Mouse (Mus musculus) MEL (cell line): Measurements from ENCODE around the gene Tspan18. TPM values are rescaled to one million over a fixed set of nuclear protein-coding genes. Genes with fewer than 3 reads are reported as not detected.

Experiments used
- DNase-seq: peaks from one replicate; pipeline ENCODE4 v3.0.0; 2011; ENCODE audit warnings: low read depth, low spot score
- H3K27ac ChIP-seq: 2 replicates; pipeline ENCODE4 v1.5.1; 2012; ENCODE audit warnings: low read depth, mild to moderate bottlenecking, control low read depth, low read length, moderate library complexity; ENCODE audit not compliant: control insufficient read depth
- H3K27me3 ChIP-seq, 2 experiments: fragments of 150-350 bp in 1 of 2; sonication (generic) in 1 of 2; 2 replicates each; pipeline ENCODE4 v1.6.1; 2012; ENCODE audit warnings: low read length in 2 of 2, mild to moderate bottlenecking in 2 of 2, improper control_type of control experiment in 1 of 2, moderate library complexity in 1 of 2; ENCODE audit not compliant: insufficient read depth in 2 of 2, control insufficient read depth in 1 of 2
- H3K36me3 ChIP-seq, 2 experiments: 2 replicates each; pipeline ENCODE4 v1.6.1; 2012 to 2014; ENCODE audit warnings: low read length in 2 of 2, improper control_type of control experiment in 1 of 2, inconsistent platforms in 1 of 2, mild to moderate bottlenecking in 1 of 2; ENCODE audit not compliant: insufficient read depth in 2 of 2, control insufficient read depth in 1 of 2
- H3K4me1 ChIP-seq, 2 experiments: fragments of 150-350 bp in 1 of 2; sonication (generic) in 1 of 2; 2 replicates each; pipeline ENCODE4 v1.6.1; 2012; ENCODE audit warnings: low read length in 2 of 2, improper control_type of control experiment in 1 of 2, mild to moderate bottlenecking in 1 of 2; ENCODE audit not compliant: insufficient read depth in 2 of 2, control insufficient read depth in 1 of 2
- H3K4me3 ChIP-seq, 2 experiments: fragments of 150-350 bp in 1 of 2; sonication (generic) in 1 of 2; 2 replicates each; pipeline ENCODE4 v1.5.1; 2012; ENCODE audit warnings: low read depth in 2 of 2, low read length in 2 of 2, mild to moderate bottlenecking in 2 of 2, moderate library complexity in 2 of 2, control low read depth in 1 of 2, improper control_type of control experiment in 1 of 2; ENCODE audit not compliant: control insufficient read depth in 1 of 2, insufficient read depth in 1 of 2
- H3K79me2 ChIP-seq: 2 replicates; pipeline ENCODE4 v1.6.1; 2012; ENCODE audit warnings: mild to moderate bottlenecking, low read length, moderate library complexity; ENCODE audit not compliant: control insufficient read depth, poor library complexity, insufficient read depth
- H3K9ac ChIP-seq: 2 replicates; pipeline ENCODE4 v1.6.1; 2012; ENCODE audit warnings: low read depth, mild to moderate bottlenecking, control low read depth, low read length, moderate library complexity; ENCODE audit not compliant: control insufficient read depth, poor library complexity, severe bottlenecking
- H3K9me3 ChIP-seq: fragments of 150-350 bp; sonication (generic); replicated peaks from 2 replicates; pipeline ENCODE4 v1.6.1; 2012; ENCODE audit warnings: mild to moderate bottlenecking, low read length, improper control_type of control experiment, moderate library complexity; ENCODE audit not compliant: insufficient read depth
- GABPA ChIP-seq: IDR thresholded peaks from 2 replicates; pipeline ENCODE4 v1.6.1; 2012; ENCODE audit warnings: low read depth, mild to moderate bottlenecking, inconsistent platforms, low read length, improper control_type of control experiment, moderate library complexity
- GATA1 ChIP-seq: IDR thresholded peaks from 2 replicates; pipeline ENCODE4 v1.6.1; 2011; ENCODE audit warnings: low read depth, low read length, improper control_type of control experiment
- HCFC1 ChIP-seq: IDR thresholded peaks from 2 replicates; pipeline ENCODE4 v1.6.1; 2012; ENCODE audit warnings: low read depth, mild to moderate bottlenecking, inconsistent platforms, low read length, improper control_type of control experiment, moderate library complexity
- KAT2A ChIP-seq: conservative IDR thresholded peaks from 2 replicates; pipeline ENCODE4 v1.6.1; 2012; ENCODE audit warnings: low read depth, low read length, improper control_type of control experiment, inconsistent platforms
- MAFK ChIP-seq: IDR thresholded peaks from 2 replicates; pipeline ENCODE4 v1.6.1; 2011; ENCODE audit warnings: low read depth, mild to moderate bottlenecking, low read length, improper control_type of control experiment, borderline replicate concordance
- MEF2A ChIP-seq: IDR thresholded peaks from 2 replicates; pipeline ENCODE4 v1.6.1; 2014; ENCODE audit warnings: low read depth, mild to moderate bottlenecking, inconsistent platforms, low read length, improper control_type of control experiment; ENCODE audit not compliant: poor library complexity, insufficient replicate concordance, severe bottlenecking; ENCODE audit errors: extremely low read depth
- MYC ChIP-seq: IDR thresholded peaks from 2 replicates; pipeline ENCODE4 v1.6.1; 2011; ENCODE audit warnings: low read depth, mild to moderate bottlenecking, low read length, improper control_type of control experiment, moderate library complexity
- POLR2AphosphoS2 ChIP-seq: IDR thresholded peaks from 2 replicates; pipeline ENCODE4 v1.6.1; 2011; ENCODE audit warnings: low read length, improper control_type of control experiment
- RAD21 ChIP-seq: IDR thresholded peaks from 2 replicates; pipeline ENCODE4 v1.6.1; 2011; ENCODE audit warnings: mild to moderate bottlenecking, low read depth, low read length, improper control_type of control experiment
- RCOR1 ChIP-seq: IDR thresholded peaks from 2 replicates; pipeline ENCODE4 v1.6.1; 2012; ENCODE audit warnings: low read depth, mild to moderate bottlenecking, inconsistent platforms, low read length, improper control_type of control experiment
- SIN3A ChIP-seq: IDR thresholded peaks from 2 replicates; pipeline ENCODE4 v1.6.1; 2012; ENCODE audit warnings: low read length, improper control_type of control experiment, inconsistent platforms
- SMC3 ChIP-seq: IDR thresholded peaks from 2 replicates; pipeline ENCODE4 v1.6.1; 2011; ENCODE audit warnings: low read depth, low read length, improper control_type of control experiment
- TBP ChIP-seq: IDR thresholded peaks from 2 replicates; pipeline ENCODE4 v1.8.0; 2011; ENCODE audit warnings: low read depth, low read length, improper control_type of control experiment
- USF2 ChIP-seq, 2 experiments: IDR thresholded peaks; 2 replicates each; pipeline ENCODE4 v1.6.1; 2011 to 2012; ENCODE audit warnings: improper control_type of control experiment in 2 of 2, low read length in 2 of 2, borderline replicate concordance in 1 of 2, inconsistent platforms in 1 of 2, low read depth in 1 of 2, mild to moderate bottlenecking in 1 of 2; ENCODE audit not compliant: insufficient read depth in 1 of 2
- ZC3H11A ChIP-seq: IDR thresholded peaks from 2 replicates; pipeline ENCODE4 v1.6.1; 2012; ENCODE audit warnings: low read depth, mild to moderate bottlenecking, inconsistent platforms, low read length, improper control_type of control experiment
- ZKSCAN1 ChIP-seq: IDR thresholded peaks from 2 replicates; pipeline ENCODE4 v1.6.1; 2012; ENCODE audit warnings: low read depth, mild to moderate bottlenecking, inconsistent platforms, low read length, improper control_type of control experiment, moderate library complexity
- polyA plus RNA-seq, 2 experiments: library from polyadenylated mRNA; stranded (reverse) in 1 of 2; unstranded in 1 of 2; fragments of >175 nt in 1 of 2; fragments of >200 nt in 1 of 2; gene quantifications; 2 replicates each; pipeline versions ENCODE4 v1.2.1 to v1.2.4; 2012; ENCODE audit warnings: low replicate concordance in 2 of 2, low read depth in 1 of 2; ENCODE audit not compliant: insufficient read length in 2 of 2, insufficient read depth in 1 of 2, missing spikeins in 1 of 2
- total RNA-seq: library from RNA; depleted of rRNA; stranded (reverse); fragments of 300-350 nt; gene quantifications from 2 replicates; pipeline ENCODE4 v1.2.3, GENCODE M21; 2012

The Tspan18 gene
- total and polyA plus RNA-seq, 3 experiments: 2.2 to 4.4 TPM; not detected in 1

DNA sequence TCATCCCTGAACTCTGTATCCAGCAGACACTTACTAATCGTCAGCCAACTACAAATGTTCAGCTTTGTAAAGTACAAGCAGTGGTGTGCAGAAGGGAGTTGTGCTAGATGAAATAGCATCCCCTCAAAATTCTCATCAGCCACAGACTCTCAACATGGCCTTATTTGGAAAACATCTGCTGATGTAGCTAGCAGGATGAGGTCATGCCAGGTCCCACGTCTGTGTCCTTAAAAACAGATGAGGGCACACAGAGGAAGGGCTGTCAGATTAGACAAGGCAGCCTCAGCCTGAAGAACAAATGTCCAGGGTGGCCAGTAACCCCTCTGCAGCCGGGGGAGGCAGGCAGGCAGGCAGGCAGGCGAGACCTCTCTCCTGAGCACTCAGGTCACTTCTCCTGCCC, 56.8 kb downstream of the Tspan18 start:
- Histone ChIP-seq H3K27me3 (no peaks in the 10 kb centered on the region; a peak in 1 of 4 replicates), H3K9me3 (no peaks in the 10 kb centered on the region), H3K36me3 (no peaks in the 10 kb centered on the region), H3K79me2 (no peaks in the 10 kb centered on the region), H3K4me3 (no peak overlapping the region), H3K27ac (no peak overlapping the region), H3K9ac (no peak overlapping the region), H3K4me1 (no peaks in the 10 kb centered on the region)
- no peak for DNase-seq
- TF ChIP-seq MAFK (no peak), USF2 (IDR thresholded peaks at IDR 0.05; ENCODE audit: borderline replicate concordance in 1 of 2, insufficient read depth in 1 of 2, low read depth in 1 of 2, low read length in 2 of 2) (no peak), MEF2A (no peak), SIN3A (no peak), GABPA (no peak), KAT2A (no peak), ZKSCAN1 (no peak), TBP (no peak)
- TF ChIP-seq, all 39 proteins: peak for 0

DNA sequence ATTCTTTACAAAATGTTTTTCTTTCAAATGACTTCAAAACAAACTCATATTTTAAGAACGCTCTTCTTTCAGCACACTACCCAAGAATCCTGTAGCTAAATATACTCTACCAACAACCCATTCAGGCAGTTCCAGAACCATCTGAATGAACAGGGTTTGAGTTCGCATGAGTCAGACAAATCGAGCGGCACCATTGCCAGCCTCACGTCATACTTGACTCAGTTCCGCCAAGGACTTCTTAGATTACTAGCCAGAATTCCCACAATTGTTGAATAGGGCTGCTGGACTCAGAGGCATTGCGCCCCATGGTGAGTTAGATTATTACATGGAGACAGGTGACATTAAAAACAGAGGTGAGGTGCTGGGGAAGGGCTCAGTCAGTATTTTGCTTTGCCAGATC, 58.3 kb downstream of the Tspan18 start:
- H3K36me3 ChIP-seq: no peaks in the 10 kb centered on the region
- H3K27ac ChIP-seq: no peak overlapping the region
- no peak for TF ChIP-seq GATA1
- TF ChIP-seq TBP: no peak
- no peak for TF ChIP-seq ZKSCAN1
- TF ChIP-seq SMC3: no peak
- no peak for TF ChIP-seq HCFC1
- TF ChIP-seq KAT2A: no peak
- no peak for TF ChIP-seq USF2 (IDR thresholded peaks at IDR 0.05; ENCODE audit: borderline replicate concordance in 1 of 2, insufficient read depth in 1 of 2, low read depth in 1 of 2, low read length in 2 of 2)
- TF ChIP-seq RCOR1: no peak
- no peak for TF ChIP-seq ZC3H11A
- TF ChIP-seq MYC: no peak
- TF ChIP-seq POLR2AphosphoS2: no peak
- no peak for TF ChIP-seq RAD21
- H3K79me2 ChIP-seq: no peaks in the 10 kb centered on the region
- H3K4me3 ChIP-seq: no peak overlapping the region
- H3K27me3 ChIP-seq: no peaks in the 10 kb centered on the region; a peak in 1 of 4 replicates
- no peaks in the 10 kb centered on the region for H3K9me3 ChIP-seq
- no peak for DNase-seq
- no peaks in the 10 kb centered on the region for H3K4me1 ChIP-seq
- no peak overlapping the region for H3K9ac ChIP-seq
